Mouse (Mus musculus) stomach, embryonic 14.5 days (tissue): ENCODE results near the gene Tenm4. TPM values are rescaled to one million over a fixed set of nuclear protein-coding genes. Genes with fewer than 3 reads are reported as not detected.

Experiments
- ATAC-seq: fragments of 200-750 bp; cut with Nextera tagmentation; 2 replicates; pipeline ENCODE4 v1.8.0; 2017; ENCODE audit warnings: low read depth, moderate TSS enrichment; ENCODE audit not compliant: insufficient number of reproducible peaks, insufficient read depth, low FRiP score
- H3K27ac ChIP-seq: fragments of 300-500 bp; sonication (generic); 2 replicates; pipeline ENCODE4 v1.5.1; 2014; ENCODE audit warnings: mild to moderate bottlenecking, low read length, moderate library complexity, mixed read lengths
- H3K27me3 ChIP-seq: fragments of 300-500 bp; sonication (generic); 2 replicates; pipeline ENCODE4 v1.6.1; 2014; ENCODE audit warnings: low read length, control low read depth, mixed read lengths; ENCODE audit not compliant: control insufficient read depth, insufficient read depth
- H3K36me3 ChIP-seq: fragments of 300-500 bp; sonication (generic); 2 replicates; pipeline ENCODE4 v1.6.1; 2014; ENCODE audit warnings: mild to moderate bottlenecking, control low read depth, low read length, moderate library complexity, mixed read lengths; ENCODE audit not compliant: control insufficient read depth, insufficient read depth
- H3K4me1 ChIP-seq: fragments of 300-500 bp; sonication (generic); 2 replicates; pipeline ENCODE4 v1.6.1; 2014; ENCODE audit warnings: low read length, control low read depth, mixed read lengths; ENCODE audit not compliant: control insufficient read depth, insufficient read depth
- H3K4me2 ChIP-seq: fragments of 300-500 bp; sonication (generic); replicated peaks from 2 replicates; pipeline ENCODE4 v1.6.1; 2014; ENCODE audit warnings: low read depth, low read length, control low read depth
- H3K4me3 ChIP-seq: fragments of 300-500 bp; sonication (generic); 2 replicates; pipeline ENCODE4 v1.5.1; 2014; ENCODE audit warnings: low read depth, low read length, control low read depth
- H3K9ac ChIP-seq: fragments of 300-500 bp; sonication (generic); replicated peaks from 2 replicates; pipeline ENCODE4 v1.6.1; 2014; ENCODE audit warnings: low read depth, mild to moderate bottlenecking, control low read depth, low read length, moderate library complexity, mixed read lengths
- H3K9me3 ChIP-seq: fragments of 300-500 bp; sonication (generic); 2 replicates; pipeline ENCODE4 v1.6.1; 2016; ENCODE audit warnings: low read depth, low read length, control low read depth; ENCODE audit not compliant: control insufficient read depth
- WGBS: fragments of 180-500 bp; shearing (Covaris S2); extraction: QIAGEN DNeasy Blood & Tissue Kit; methylation state at CpG from one replicate; pipeline ENCODE4 v1.1.7; 2014; 5-methylcytosine and 5-hydroxymethylcytosine counted together
- polyA plus RNA-seq: library from polyadenylated mRNA; unstranded; fragments of >200 nt; fragmentation: Nextera tagmentation; extraction: Ambion mirVana; gene quantifications from 2 replicates; pipeline ENCODE4 v1.2.1, GENCODE M21; 2014

Tenm4 gene
- polyA plus RNA-seq, 1 experiment from 2014 or later: 28.8 TPM

DNA sequence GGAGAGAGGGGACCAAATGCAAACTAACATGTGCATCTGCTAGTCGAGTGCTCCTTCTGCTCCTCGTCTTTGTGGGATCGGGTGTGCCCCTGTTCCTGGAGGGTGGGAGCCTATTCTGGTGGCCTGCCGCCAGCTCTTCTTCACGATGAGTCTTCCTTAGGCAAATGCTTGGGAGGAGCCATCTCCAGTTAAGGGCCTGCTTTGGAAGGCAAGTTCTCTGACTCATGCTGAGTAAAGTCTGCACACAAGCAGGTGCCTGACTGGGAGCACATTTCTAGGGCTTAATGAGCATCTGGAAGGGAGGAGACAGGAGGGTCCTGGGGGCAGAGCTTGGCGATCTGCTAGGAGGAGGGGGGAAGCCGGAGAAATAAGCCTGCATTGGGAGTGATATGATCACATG is 350.9 kb downstream of the Tenm4 start:
- Histone ChIP-seq H3K4me2 (no peak overlapping the region), H3K4me3 (no peak overlapping the region), H3K27ac (no peak overlapping the region), H3K9me3 (no peaks in the 10 kb centered on the region), H3K36me3 (no peaks in the 10 kb centered on the region), H3K4me1 (peaks cover 5% of the 10 kb centered on the region; the same call in 1 of the 2 replicates), H3K27me3 (no peaks in the 10 kb centered on the region), H3K9ac (no peak overlapping the region)
- WGBS: 71% methylated on average over 7 of the region's 7 CpGs
- no peak for ATAC-seq

DNA sequence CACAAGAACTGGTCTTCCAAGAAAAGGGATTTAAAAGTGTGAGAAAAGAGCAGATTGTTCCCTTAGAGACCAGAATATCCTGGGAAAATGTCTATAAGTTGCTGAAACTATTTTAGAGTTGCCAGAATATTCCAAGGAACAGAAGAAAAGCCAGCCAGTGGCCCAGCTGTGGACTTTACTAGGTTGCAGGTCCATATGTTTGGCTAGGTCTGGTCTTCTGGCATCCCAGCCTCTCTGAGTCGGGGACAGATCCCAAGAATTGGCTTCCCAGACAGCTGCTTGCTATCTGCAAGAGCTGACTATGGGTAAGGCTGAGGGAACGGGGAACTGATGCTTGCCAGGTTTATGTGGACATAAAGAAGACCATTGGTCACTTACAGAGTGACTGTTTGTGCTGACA is 352.6 kb downstream of the Tenm4 start:
- ATAC-seq: no peak; the same call in 1 of the 2 replicates
- H3K27ac ChIP-seq: no peak overlapping the region

GRCm38 (mm10) chr7:96524486-96525205 is 353.6 kb downstream of the Tenm4 start:
- H3K4me1 ChIP-seq: peaks cover 5% of the 10 kb centered on the region; the same call in 1 of the 2 replicates
- no peaks in the 10 kb centered on the region for H3K36me3 ChIP-seq
- H3K4me2 ChIP-seq: no peak overlapping the region
- no peak overlapping the region for H3K9ac ChIP-seq
- peak; percentile 76; the same call in 1 of the 2 replicates for ATAC-seq
- no peak overlapping the region; the same call in 1 of the 2 replicates for H3K27ac ChIP-seq
- WGBS: 48% methylated on average over 8 of the region's 8 CpGs
- H3K4me3 ChIP-seq: no peak overlapping the region
- no peaks in the 10 kb centered on the region for H3K27me3 ChIP-seq
- H3K9me3 ChIP-seq: no peaks in the 10 kb centered on the region

More for the DNA sequence above, 352.6 kb downstream of the Tenm4 start:
- no peaks in the 10 kb centered on the region for H3K9me3 ChIP-seq
- no peak overlapping the region for H3K4me2 ChIP-seq
- no peaks in the 10 kb centered on the region for H3K27me3 ChIP-seq
- H3K4me3 ChIP-seq: no peak overlapping the region
- H3K36me3 ChIP-seq: no peaks in the 10 kb centered on the region
- H3K4me1 ChIP-seq: peaks cover 5% of the 10 kb centered on the region; the same call in 1 of the 2 replicates
- no peak overlapping the region for H3K9ac ChIP-seq
- 54% methylated on average over 2 of the region's 2 CpGs for WGBS

DNA sequence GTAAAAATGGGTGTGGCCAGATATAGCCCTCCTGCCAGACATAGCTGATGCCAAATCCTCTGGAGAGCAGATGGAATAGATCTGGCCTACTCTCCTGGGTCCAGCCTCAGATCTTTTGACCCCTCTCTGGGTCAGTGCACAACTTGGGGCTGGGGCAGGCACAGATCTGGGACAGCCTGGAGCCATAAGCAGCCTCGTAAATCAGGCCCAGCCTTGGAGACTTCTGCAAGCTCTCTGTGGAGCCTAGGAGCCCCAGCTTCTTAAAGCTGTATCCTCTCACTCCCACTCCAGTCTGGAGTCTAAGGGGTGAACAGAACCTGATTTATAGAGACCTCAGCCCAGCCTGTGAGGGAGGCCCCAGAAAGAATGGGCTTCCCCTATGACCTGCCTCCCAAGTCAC is 354.3 kb downstream of the Tenm4 start:
- 50% methylated on average over 1 of the region's 1 CpGs for WGBS
- H3K36me3 ChIP-seq: no peaks in the 10 kb centered on the region
- peaks cover 5% of the 10 kb centered on the region; the same call in 1 of the 2 replicates for H3K4me1 ChIP-seq
- no peak overlapping the region for H3K4me3 ChIP-seq
- ATAC-seq: no peak
- no peaks in the 10 kb centered on the region for H3K9me3 ChIP-seq
- no peaks in the 10 kb centered on the region for H3K27me3 ChIP-seq
- no peak overlapping the region for H3K9ac ChIP-seq
- H3K4me2 ChIP-seq: no peak overlapping the region
- H3K27ac ChIP-seq: no peak overlapping the region

- H3K9me3 ChIP-seq: no peaks in the 10 kb centered on the region
- no peak overlapping the region for H3K9ac ChIP-seq
- ATAC-seq: no peak
- WGBS: 72% methylated on average over 10 of the region's 10 CpGs
- no peaks in the 10 kb centered on the region for H3K27me3 ChIP-seq
- no peak overlapping the region for H3K27ac ChIP-seq
- H3K4me3 ChIP-seq: no peak overlapping the region
- H3K4me2 ChIP-seq: no peak overlapping the region
- H3K4me1 ChIP-seq: 0 out of 2 replicates have a peak, but pooled peaks cover 9% of the 10 kb centered on the region
- no peaks in the 10 kb centered on the region for H3K36me3 ChIP-seq
Measured at GRCm38 (mm10) chr7:96530571-96531426, 359.8 kb downstream of the Tenm4 start.

DNA sequence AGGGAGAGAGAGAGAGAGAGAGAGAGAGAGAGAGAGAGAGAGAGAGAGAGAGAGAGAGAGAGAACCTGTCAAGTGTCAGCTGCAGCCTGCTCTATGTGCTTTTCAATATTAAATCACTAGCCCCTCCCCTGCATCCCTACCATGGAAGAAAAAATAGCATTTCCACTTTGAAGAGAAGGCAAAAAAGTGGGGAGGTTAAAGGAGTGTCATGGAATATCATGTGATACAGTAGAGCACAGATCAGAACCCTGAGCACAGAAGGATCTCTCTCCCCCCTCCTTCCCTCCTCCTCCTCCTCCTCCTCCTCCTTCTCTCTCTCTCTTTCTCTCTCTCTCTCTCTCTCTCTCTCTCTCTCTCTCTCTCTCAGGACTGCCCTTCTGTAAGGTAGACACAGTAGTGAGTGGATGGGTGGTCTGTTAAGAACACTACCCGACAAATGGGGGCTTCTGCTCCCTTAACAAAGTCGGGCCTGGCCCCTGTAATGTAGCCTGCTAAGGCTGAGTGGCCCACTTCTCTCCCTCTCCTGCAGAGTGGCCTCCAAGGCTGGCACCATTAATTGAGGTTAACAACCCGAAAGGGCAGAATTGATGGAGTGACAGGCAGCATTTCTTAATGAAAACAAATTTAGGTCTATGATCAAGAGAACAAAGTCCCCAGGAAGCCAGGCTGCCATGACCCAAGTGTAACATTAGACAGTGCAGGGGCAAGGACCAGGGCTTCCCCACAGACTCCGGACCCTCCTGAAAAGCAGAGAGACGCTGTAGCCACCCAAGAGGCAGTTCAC is 361.1 kb downstream of the Tenm4 start:
- no peak overlapping the region for H3K4me3 ChIP-seq
- ATAC-seq: no peak
- no peaks in the 10 kb centered on the region for H3K27me3 ChIP-seq
- 0 out of 2 replicates have a peak, but pooled peaks cover 9% of the 10 kb centered on the region for H3K4me1 ChIP-seq
- no peaks in the 10 kb centered on the region for H3K36me3 ChIP-seq
- no peaks in the 10 kb centered on the region for H3K9me3 ChIP-seq
- H3K27ac ChIP-seq: no peak overlapping the region
- H3K9ac ChIP-seq: no peak overlapping the region
- WGBS: 41% methylated on average over 5 of the region's 5 CpGs
- H3K4me2 ChIP-seq: no peak overlapping the region

DNA sequence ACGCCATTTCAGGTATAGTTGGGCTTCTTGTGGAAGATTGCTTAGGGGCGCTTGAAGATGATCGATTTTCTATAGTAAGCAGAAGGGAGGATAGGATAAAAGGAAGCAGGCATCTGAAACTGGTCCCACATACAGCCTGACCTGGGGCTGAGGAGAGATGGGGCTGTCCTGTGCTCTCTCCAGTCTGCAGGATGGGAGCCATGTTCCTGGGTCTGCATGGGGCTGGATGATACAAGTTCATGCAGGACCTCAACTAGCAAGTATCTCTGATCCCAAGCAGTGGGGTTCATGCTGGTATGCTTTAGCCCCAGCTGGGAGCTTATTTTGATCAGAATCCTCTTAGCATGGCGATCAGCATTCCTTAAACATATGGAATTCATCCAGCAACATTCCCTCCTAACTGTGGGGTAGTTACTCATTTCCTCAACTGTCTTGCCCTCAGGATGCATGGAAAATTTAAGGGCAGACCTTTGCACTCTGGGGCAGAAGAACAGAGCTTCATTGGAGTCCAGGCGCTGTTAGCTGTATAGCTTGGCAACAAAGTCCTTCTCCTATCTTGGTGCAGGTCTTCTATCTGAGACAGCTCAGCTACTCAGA is 361.9 kb downstream of the Tenm4 start:
- Histone ChIP-seq H3K36me3 (no peaks in the 10 kb centered on the region), H3K4me1 (0 out of 2 replicates have a peak, but pooled peaks cover 9% of the 10 kb centered on the region), H3K4me3 (no peak overlapping the region), H3K27me3 (no peaks in the 10 kb centered on the region), H3K9me3 (no peaks in the 10 kb centered on the region), H3K4me2 (no peak overlapping the region), H3K9ac (no peak overlapping the region), H3K27ac (no peak overlapping the region)
- WGBS: 68% methylated on average over 5 of the region's 5 CpGs
- no peak for ATAC-seq
